Mouse (Mus musculus) ovary, postnatal 10 days (tissue): ENCODE measurements around the gene Phc1.
A peak's percentile ranks its signal among the peaks of the same experiment; 100 is the strongest.

ENCODE experiments used
- DNase-seq: peaks from one replicate; pipeline ENCODE4 v3.0.0; 2022; ENCODE audit warnings: low spot score

Gene Phc1

DNA sequence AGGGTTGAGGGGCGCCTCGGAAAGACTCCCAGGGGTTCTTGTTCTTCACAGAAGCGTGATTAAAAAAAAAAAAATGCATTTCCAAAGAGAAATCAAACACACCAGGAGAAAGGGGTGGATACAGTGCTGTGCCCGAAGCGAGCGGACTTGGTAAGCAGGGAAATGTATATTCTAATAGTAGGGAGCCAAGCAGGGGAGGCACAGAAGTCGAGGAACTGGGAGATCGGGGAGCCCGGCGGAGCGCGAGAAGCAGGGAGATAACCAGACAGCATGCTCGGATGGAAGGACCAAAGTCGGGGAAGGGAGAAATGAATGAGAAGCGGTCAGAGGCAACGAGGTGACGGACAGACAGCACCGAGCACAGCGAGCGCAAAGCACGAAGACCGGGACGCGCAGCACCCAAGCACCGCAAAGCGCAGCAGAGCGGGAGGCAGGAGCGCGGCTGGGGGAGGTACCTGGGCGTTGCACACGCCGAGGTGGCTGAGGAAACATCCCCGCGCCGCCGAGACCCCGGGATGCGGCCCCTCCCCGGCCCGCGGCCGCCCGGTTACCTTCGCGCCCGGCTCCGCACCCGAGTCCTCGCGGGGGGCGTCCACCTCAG lies 1.2 kb downstream of the Phc1 start:
- DNase-seq = peak; percentile 41

DNA sequence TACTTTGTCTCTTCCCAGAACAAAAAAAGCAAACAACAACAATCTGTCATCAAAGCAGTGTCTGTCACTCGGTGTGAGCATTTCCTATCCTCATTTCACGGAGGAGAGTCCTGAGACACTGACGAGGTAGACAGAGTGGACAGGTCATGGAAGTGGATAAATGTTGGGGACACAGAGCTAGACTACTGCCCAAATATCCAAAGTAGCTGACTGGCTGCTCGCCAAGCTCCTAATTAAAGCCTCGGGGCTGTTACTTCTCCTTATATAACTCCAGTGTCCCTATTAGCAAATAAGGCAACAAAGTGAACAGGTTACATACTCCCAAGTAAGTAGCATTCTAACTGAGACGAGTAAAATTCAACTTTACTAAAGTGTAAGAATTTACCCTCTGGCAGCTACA lies 2.8 kb downstream of the Phc1 start:
- no peak for DNase-seq

DNA sequence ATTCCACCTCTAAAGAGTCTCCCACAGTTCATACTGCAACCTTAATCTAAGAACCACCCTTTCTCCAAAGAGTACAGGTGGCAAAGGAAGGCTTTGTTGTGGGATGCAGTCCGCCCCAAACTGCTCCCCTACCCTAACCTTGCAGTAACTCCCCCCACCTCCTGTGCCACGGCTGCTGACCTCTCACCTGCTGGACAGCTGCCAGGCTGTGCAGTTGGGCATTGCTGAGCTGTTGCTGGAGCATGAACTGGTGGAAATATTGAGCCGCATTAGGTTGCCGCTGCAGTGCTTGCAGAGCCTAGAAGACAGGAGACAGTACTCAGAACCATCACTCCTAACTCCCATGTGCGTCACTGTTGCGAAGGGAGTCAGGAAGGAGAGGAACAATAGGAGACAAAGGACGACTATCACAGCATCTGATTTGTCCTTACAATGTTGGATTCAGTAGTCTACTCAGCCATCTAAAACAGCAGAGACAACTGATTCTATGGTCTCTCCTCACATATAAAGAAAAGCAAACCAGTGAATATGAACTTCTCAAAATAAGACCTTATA lies 5.5 kb downstream of the Phc1 start:
- DNase-seq = no peak

DNA sequence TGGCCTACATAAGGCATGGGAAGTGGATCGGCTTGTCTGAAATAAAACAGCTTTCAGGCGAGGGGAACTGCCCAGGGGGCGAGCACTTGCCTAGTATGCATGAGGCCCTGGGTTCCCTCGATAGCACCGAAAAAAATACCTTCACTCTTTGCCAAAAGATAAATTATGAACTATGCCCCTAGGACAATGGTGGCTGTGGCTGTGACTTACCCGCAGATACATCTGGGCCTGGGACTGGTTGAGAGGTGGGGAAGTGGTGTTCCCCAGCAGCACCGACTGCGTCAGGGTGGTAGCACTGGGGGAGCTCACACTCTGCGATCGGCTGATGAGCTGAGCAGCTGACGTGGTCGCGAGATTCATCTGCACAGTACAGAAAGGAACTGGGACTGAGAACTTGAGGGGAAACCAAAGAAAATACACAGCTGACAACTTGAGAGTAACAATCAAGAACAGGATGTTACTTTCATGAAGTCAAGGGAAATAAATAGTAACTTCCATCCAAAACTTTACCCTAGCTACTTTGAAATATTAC lies 7.2 kb downstream of the Phc1 start:
- no peak for DNase-seq

DNA sequence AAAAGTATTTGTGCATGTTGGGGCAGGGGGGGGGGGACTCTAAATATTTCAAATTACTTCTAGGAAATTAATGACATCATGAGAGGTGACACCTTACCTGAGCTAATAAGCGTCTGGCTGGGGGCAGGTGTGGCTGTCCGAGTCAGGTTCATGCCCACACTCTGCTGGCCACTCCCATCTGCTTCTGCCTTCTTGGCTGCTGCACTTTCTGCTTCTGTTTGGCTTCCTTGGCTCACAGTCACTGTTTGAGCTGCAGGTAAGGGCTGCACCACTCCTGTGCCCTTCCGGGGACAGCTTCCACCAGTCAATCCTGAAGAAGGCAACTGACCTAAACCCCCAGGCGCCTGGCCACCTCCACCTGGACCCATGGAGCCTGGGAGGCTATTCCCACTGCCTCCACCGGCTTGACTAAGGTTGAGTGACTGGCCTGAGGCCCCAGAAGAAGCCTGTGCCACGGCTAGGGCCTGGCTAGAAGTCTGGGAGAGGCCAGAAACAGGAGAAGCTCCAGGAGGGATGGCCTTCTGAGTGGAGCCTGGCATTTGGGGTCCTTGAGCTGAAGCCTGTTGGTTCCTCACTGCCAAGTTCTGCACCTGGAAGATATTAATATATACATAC lies 14.9 kb downstream of the Phc1 start:
- no peak for DNase-seq

DNA sequence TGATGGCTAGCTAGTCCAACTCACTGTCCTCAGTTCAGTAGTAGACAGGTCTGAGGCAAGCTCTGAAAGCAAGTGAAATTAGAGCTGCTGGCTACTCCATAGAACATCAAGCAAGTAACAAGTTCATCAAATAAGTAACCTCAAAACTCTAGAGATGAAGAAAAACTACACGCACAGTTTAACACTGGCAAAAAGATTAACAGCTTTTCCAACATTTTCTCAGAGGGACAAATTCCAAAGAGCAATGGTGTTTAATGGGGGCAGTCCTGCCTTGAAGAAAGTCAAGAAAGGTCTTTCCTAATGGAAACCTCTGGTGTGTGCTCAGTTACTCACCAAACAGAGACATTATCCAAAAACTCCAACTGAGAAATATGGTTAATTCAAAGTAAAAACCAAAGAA lies 21.6 kb downstream of the Phc1 start:
- no peak for DNase-seq

DNA sequence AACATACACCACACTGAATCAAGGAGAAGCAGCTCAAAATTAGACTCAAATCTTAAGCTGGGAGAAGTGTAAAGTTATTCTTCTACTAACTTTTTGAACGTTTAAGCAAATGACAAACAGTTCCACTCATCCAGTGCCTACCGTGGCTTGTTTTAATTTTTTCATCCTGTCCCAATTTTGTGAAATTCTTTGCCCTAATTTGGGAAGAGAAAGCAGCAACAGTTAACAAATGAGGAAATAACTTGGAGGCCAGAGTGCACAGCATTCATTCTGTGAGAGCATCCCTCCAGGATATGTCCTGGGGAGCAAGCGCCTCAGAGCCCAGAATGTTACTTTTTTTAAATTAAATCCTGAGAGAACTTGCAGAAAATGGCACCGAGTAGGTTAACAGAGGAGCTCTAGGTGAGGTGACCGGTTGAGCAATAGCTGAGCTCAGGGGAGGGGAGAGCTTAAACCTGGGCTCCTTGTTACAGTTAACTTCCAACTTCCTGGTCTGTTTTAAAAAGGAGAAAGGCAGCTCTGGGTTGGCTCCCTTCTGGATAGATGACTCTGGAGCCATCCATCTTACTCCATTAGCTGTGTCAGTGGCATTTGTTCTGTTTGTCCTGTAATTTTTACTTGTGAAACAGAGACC lies 30.1 kb downstream of the Phc1 start:
- DNase-seq = no peak

DNA sequence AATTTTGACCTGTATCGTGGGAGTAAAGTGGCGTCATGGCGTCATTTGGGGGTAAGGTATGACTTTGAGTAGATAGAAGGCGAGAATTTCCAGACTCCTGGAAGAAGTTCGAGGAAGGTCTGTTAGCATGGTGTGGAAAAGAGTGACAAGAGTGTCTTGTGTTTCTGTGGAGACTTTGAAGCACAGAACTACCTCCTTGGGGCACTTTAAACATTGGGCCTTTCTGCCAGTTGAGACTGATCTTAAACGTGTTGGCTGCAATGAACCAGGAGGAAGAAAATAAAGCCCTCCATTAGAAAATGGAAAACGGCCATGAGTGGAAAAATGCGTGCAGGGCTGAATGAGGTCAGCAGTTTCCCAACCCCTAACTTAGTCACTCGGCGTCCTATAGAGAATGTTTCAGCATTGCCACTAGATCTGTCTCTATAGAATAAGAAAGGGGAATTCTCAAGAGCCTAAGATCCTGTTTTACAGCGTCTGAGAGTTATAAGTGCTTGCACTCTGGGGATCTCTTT lies 30.9 kb downstream of the Phc1 start:
- no peak for DNase-seq

DNA sequence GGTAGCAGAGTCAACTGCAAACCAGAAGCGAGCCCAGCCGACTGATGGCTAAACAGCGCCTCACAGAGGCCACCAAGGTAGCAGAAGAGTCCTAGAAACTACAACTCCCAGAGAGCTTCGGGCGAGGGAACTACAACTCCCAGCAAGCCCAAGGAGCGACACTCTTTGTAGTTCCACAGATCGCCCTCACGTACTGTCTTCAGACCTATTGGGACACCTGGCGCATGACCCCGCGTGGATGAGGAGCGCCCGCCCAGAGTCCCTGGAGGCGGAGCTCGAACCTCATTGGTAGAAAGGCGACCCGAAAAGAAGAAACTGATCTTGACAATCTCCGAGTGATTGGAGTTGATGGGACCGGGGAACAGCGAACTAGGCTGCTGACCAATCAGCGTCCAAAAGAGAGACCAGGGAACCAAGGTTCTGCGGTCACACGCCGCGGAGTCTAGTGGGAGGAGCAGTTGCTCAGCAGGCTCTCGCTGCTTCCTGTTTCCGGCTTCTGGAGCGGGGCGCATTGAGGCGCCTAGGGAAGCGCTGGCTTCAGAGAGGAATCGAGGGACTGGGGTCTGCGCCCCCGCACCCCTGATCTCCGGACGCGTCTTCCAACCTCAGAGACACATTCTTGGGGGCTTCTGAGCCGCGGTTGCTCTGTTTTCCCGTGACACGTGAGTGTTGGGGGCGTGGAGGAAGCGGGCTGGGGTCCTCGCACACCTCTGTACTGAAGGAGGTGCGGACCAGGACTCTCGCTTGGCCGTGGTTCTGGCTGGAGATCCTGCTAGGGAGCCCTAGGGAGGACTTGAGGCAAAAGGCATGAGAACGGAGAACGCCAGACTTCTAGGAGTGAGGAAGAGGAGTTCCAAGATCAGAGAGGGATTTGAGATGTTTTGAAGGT lies 31.6 kb downstream of the Phc1 start, which contains the start of gene M6pr:
Gene M6pr, plus strand, starts transcription at position 216 of the 889 bp plus-strand sequence.
- DNase-seq = peak; percentile 71

DNA sequence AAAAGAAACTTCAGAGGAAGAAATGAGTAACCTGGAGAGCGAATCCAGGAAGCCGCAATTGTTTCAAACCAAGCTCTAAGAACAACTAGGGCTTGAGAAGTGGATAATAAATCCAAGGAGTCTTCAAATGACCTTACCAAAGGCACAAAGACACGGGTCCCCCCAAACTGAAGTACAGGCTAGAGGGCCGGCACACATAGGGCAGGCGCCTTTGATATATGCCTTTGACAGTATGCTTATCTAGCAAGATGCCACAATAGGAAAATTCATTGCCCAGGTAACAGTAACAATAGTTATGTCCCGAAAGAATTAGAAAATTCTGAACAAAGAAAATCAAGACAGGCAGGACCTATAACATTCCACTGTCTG lies 32.2 kb downstream of the Phc1 start:
- DNase-seq = no peak

DNA sequence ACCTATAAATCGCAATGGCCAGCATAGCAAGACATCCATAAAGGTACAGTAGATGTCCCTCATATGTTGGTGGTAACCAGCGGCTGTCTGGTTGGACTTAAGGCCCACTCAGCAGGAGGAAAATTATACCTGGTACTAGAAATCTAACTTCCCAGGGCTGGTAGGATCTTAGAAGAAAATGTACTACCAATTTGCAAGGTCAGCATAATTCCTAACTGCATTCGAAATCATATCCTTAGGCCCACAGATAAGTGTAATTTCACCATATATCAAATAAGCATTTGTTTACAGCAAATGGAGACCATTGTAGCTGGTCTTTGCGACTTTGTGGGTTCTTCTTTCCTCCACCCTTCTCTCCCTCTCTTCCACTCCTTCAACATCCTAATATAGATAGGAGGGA lies 33.7 kb downstream of the Phc1 start:
- no peak for DNase-seq

DNA sequence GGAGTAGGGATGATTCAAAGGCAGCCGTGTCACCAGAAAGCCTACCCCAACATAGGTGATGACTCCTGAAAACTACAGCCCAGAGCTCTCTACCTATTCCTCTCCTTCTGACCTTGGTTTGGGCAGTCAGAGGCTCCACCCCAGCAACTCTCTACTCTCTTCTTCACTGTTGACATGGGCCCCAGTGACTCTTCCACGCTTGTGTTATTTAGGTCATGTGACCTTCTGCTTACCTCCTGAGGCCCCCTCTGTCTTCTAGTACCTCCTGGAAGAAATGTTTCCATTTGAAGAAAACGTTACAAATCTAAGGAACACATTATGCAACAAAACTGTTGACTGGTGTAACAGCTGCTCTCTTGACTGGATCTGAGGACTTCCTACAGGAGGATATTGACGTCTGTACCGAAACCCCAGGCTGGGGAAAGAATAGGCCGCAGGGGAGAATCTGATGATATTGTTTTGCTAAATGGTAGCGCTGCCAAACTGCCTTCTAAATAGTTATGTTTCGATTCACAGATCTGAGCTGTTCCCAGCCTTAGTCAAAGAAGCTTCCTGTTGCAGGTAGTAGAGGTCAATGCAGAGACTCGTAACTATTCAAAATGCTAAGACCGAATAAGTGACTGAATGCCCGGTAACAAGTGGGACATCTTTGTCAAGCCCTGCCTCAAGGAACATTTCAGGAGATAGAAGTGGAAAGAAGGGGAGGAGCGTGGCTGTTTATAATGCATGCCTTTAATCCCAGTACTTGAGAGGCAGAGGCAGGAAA lies 35.4 kb downstream of the Phc1 start:
- DNase-seq = no peak

DNA sequence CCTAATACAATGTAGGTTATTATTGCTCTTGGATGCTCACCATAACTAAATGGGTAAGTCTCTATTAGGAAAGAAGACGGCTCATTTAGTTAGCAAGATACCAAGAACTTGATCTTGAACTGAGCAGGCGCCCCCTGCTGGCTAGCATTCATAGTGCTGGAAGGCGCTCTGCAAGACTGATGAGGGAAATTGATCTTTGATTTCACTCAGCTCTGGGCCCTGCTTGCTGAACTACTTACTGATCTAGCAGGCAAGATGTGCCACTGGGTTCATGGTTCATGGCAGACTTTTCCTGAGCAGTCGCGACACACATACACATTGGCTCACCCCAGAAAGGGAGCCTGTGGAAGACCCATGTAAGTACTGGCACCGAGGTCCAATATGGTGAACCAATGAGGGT lies 36.0 kb downstream of the Phc1 start:
- DNase-seq = peak; percentile 60

DNA sequence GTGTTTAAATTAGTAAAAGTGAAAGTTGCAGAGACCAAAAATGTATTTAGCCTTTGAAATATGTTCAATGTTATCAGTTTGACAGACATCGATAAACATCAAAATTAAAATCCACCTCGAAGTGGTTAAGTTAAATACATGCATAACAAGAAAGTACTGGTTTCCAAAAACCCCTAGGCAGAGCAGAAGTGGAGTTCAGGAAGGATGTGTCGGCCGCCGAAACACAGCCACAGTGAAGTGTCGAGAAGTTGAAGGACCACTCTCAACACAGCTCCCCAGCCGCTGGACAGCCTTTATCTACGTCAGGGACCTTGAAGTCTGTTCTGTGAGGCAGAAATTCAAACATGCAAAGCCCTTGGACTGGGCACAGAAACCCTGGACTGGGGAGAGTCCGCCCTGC lies 36.8 kb downstream of the Phc1 start:
- no peak for DNase-seq

DNA sequence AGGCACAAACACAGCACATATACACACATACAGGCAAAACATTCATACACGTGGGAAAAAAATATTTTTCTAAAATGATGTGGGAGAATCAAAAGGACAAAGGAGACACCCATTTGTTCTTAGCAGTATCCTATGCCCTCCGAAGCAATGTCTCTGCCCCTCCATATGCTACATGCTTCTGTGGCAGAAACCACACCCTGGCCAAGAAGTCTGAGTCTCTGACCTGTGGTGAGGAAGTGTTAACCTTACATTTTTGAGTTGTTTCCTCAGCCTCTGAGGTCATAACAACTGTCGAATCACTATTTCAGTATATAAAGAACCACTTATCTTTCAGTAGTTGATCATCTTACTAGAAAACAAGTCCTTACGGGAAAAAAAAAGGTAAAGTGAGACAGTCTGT lies 37.7 kb downstream of the Phc1 start:
- no peak for DNase-seq

DNA sequence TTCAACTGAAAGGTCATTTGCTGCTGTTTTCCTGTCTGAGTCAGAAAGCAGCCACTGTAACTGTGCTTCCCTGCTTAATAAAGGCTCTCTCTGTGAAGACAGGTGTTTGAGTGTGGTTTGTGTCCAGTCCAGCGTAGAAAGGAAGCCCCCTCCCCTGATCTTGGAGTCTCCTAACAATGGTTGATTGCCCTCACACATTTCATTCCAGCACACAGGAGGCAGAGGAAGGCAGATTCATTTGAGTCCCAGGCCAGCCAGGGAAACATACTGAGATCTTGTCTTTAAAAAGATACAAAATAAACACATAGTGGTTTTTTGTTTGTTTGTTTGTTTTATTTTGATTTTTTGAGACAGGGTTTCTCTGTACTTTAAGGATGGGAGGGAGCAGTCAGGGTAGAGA lies 38.2 kb downstream of the Phc1 start:
- no peak for DNase-seq

DNA sequence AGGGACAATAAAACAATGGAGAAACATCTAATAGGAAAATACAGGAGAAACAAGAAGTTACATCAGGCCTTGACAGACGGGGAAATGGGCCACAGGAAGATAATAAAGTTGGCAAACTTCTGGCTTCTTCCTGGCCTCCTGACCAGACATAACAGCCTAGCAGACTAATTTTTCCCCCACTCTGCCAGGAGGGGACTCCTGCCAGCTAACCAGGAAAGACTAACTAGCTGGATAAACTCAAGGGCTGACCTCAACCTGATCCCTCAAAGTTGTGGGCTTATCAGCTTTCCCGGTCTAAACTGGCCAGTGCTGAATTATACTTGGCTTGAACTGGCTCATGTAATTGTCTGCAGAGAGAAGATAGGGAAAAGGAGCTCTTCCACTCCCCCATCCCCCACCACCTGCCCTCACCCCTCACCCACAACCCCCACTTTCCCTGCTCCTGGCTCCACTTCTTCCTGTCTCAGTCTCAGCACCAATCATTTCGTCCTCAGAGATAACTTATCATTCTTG lies 40.7 kb downstream of the Phc1 start:
- DNase-seq = no peak

DNA sequence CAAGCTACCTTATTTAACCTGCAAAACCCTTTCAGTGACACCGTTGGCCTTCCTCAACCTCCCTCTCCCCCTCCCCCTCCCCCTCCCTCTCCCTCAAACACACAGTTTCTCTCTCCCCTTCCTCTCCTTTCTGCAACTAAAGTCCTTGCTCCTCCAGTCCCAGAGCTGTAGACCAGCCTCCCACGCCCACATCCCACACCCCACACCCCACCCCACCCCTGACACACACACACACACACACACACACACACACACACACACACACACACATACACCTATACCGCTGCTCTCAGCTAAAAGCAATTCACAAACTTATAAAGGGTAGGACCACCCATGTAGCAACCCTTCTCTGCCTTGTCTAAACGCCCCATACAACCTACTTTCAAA lies 42.1 kb downstream of the Phc1 start:
- DNase-seq = no peak

DNA sequence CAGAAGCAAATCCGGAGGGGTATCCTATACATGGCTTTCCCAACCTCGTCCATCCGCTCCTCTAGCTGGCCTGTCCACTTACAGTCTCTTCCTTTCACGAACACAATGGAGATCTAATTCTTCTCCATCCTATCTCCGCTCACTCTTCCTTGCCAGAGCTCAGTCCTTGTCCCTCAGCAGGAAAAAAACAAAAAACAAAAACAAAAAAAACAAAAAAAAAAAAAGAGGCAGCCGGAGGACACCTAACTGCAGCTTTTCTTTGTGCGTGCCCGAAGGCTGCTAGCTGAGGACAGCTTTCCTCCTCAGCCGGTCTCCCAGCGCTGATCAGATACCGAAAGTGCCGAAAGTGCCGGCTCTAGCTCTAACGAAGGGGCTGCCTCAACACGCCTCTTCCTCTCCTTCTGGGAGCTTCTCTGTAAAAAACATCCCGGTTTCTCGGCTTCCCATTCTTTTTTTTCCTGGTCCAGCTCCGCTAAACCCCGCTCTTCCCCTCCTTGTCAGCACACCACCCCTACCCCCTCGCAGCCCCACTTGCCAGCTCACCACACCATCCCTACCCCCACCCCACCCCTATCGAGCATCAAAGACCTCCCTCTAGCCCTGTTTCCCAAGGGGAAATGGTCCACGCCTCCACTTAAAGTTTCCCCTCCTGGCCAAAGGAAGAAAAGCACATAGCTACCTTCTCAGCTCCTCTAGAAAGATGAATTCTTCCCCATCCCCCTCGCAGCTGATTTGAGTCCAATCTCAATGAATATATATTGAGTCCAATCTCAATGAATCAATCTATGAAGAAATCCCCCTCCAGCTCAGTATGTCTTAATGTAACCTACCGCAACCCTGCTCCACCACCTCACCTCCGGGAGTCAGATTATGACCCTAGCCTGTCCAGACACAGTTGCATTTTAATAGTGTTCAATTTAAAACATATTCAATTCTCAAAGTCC lies 42.8 kb downstream of the Phc1 start:
- no peak for DNase-seq

DNA sequence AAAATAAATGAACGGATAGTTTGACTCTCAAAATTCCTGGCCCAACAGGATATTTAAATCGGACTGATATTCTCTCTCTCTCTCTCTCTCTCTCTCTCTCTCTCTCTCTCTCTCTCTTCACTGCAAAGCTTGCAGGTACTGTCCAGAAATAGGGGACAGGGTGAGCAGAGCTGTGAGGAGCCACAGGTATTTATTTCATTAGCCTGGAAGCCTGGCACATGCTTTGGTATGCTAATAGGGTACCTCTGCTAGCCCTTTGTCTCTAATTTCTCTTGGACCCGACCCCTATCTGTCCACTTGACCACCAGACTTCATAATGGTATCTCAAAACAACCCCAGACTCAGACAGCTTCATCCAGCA lies 43.5 kb downstream of the Phc1 start:
- DNase-seq = no peak
